Mouse (Mus musculus): Measurements from ENCODE around the gene Prune1. TPM values are rescaled to one million over a fixed set of nuclear protein-coding genes. Genes with fewer than 3 reads are reported as not detected.

Gene Prune1
- total and polyA plus RNA-seq, 3 experiments: 8.4 to 9.1 (median 8.5) TPM

DNA sequence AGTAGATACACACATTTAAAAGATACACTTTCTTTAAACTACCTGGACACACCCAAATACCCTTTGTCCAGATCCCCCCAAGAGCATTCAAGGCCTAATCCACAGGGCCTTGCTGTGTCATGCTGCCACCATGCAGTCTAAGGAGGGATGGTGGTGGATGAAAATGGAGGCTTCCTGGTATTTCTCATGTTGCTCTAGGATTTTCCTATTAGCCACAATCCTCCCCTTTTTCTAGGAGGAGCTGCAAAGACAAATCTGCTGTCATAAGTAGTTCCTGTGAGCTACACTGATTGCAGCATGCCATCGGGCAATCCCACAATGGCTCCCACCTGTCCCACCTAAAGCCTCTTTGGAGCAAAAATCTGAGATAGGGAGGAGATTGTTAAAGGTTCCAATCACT is 54.7 kb downstream of the Prune1 start:
- Histone ChIP-seq H3K36me3 (replicated peaks in 1 of 2; ENCODE audit: control insufficient read depth in 1 of 2, insufficient read depth in 1 of 2, low read length in 1 of 2) (peaks cover 26 to 45% of the 10 kb centered on the region in 2 experiments), H3K27ac (ENCODE audit: insufficient read depth, low read depth) (no peak overlapping the region), H3K9me3 (replicated peaks; ENCODE audit: low read length) (peaks cover 3% of the 10 kb centered on the region), H3K4me3 (replicated peaks in 1 of 3; ENCODE audit: low read depth in 2 of 3, low read length in 2 of 3, poor library complexity in 1 of 3) (peak overlapping the region; percentile 76 to 97 (median 96)), H3K9ac (ENCODE audit: insufficient read depth, low read depth) (peak overlapping the region; percentile 95), H3K27me3 (replicated peaks) (no peaks in the 10 kb centered on the region), H3K79me2 (replicated peaks; ENCODE audit: control insufficient read depth, extremely low read depth, insufficient read depth, poor library complexity, severe bottlenecking) (peaks cover 85% of the 10 kb centered on the region), H3K4me2 (ENCODE audit: insufficient read depth, low read depth, poor library complexity, severe bottlenecking) (peak overlapping the region; percentile 22; the same call in 1 of the 2 replicates), H3K4me1 (ENCODE audit: control insufficient read depth in 1 of 2, insufficient read depth in 2 of 2) (peaks cover 9 to 38% of the 10 kb centered on the region in 2 experiments)
- dilution Hi-C loops (cut with MboI; ENCODE audit: extremely low pct_ligation_motif_present, extremely low pct_unique_long_range_greater_than_20kb, low sequenced_read_pairs): no loop called here
- peak; percentile 27 for DNase-seq (ENCODE audit: extremely low read depth)
- in situ Hi-C loops (cut with MboI; ENCODE audit: low pct_ligation_motif_present, low pct_unique_long_range_greater_than_20kb, low sequenced_read_pairs): no loop called here
- no peak for TF ChIP-seq MYC (IDR thresholded peaks at IDR 0.05; ENCODE audit: low read depth, low read length)
- TF ChIP-seq JUN (IDR thresholded peaks at IDR 0.05; ENCODE audit: insufficient read depth, low read depth, low read length): no peak
- TF ChIP-seq MAFK (IDR thresholded peaks at IDR 0.05; ENCODE audit: insufficient replicate concordance, low read length): 0 out of 2 replicates have a peak, but pooled peaks have one; percentile 17
- no peak for TF ChIP-seq ZNF384 (IDR thresholded peaks at IDR 0.05; ENCODE audit: low read depth, low read length)
- no peak for TF ChIP-seq ZKSCAN1 (IDR thresholded peaks at IDR 0.05; ENCODE audit: borderline replicate concordance, low read depth, low read length)
- TF ChIP-seq USF2 (conservative IDR thresholded peaks at IDR 0.05; ENCODE audit: low read depth, low read length): no peak
- TF ChIP-seq CHD1 (IDR thresholded peaks at IDR 0.05; ENCODE audit: low read depth, low read length): peak; percentile 27; the same call in 1 of the 2 replicates
- no peak; the same call in 1 of the 2 replicates for TF ChIP-seq MAX (IDR thresholded peaks at IDR 0.05; ENCODE audit: low read length)
- TF ChIP-seq UBTF (IDR thresholded peaks at IDR 0.05; ENCODE audit: low read depth, low read length): no peak
- 0 out of 2 replicates have a peak, but pooled peaks have one; percentile 37 for TF ChIP-seq MXI1 (IDR thresholded peaks at IDR 0.05; ENCODE audit: low read depth, low read length)
- TF ChIP-seq MEF2A (IDR thresholded peaks at IDR 0.05; ENCODE audit: borderline replicate concordance, low read depth, low read length): no peak
- no peak for TF ChIP-seq ZC3H11A (IDR thresholded peaks at IDR 0.05; ENCODE audit: low read depth, low read length)
- no peak for TF ChIP-seq POLR2AphosphoS2 (IDR thresholded peaks at IDR 0.05; ENCODE audit: low read depth, low read length)
- no peak for TF ChIP-seq E2F4 (IDR thresholded peaks at IDR 0.05; ENCODE audit: insufficient replicate concordance, low read depth, low read length)
- TF ChIP-seq TCF12 (IDR thresholded peaks at IDR 0.05; ENCODE audit: low read depth, low read length): no peak
- no peak for TF ChIP-seq ETS1 (conservative IDR thresholded peaks at IDR 0.05; ENCODE audit: low read depth, low read length)
- TF ChIP-seq BHLHE40 (IDR thresholded peaks at IDR 0.05; ENCODE audit: low read depth, low read length): no peak
- TF ChIP-seq SIN3A (IDR thresholded peaks at IDR 0.05; ENCODE audit: low read length): peak; percentile 36

DNA sequence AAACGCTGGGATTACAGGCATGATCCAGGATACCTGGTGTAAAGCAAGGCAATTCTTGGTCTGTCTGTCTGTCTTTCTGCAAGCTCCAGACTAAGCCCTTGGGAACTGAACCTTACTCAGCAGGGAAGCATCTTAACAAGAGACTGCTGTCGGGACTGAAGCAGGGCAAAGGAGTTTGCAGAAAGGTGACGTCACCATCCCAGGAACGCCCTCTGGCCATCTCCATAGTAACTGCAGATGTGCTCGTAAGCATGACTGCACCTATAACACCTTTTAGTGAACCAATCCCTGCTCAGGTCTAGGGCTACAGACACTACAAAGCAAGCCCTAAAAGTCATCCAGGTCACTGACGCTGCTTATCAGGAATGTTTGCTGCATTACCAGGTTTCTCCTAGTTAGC is 57.6 kb downstream of the Prune1 start:
- peak; percentile 32 for DNase-seq (ENCODE audit: extremely low read depth)
- Histone ChIP-seq H3K4me2 (ENCODE audit: insufficient read depth, low read depth, poor library complexity, severe bottlenecking) (no peak overlapping the region), H3K4me1 (ENCODE audit: control insufficient read depth in 1 of 2, insufficient read depth in 2 of 2) (peaks cover 0 to 34% of the 10 kb centered on the region in 2 experiments; a peak in 3 of 4 replicates), H3K79me2 (replicated peaks; ENCODE audit: control insufficient read depth, extremely low read depth, insufficient read depth, poor library complexity, severe bottlenecking) (peaks cover 62% of the 10 kb centered on the region), H3K27ac (ENCODE audit: insufficient read depth, low read depth) (no peak overlapping the region), H3K4me3 (replicated peaks in 1 of 3; ENCODE audit: low read depth in 2 of 3, low read length in 2 of 3, poor library complexity in 1 of 3) (no peak overlapping the region), H3K27me3 (replicated peaks) (no peaks in the 10 kb centered on the region), H3K9me3 (replicated peaks; ENCODE audit: low read length) (peaks cover 3% of the 10 kb centered on the region), H3K36me3 (replicated peaks in 1 of 2; ENCODE audit: control insufficient read depth in 1 of 2, insufficient read depth in 1 of 2, low read length in 1 of 2) (peaks cover 40 to 64% of the 10 kb centered on the region in 2 experiments), H3K9ac (ENCODE audit: insufficient read depth, low read depth) (no peak overlapping the region)
- TF ChIP-seq CTCF (conservative IDR thresholded peaks at IDR 0.05 in 1 of 2, IDR thresholded peaks at IDR 0.05 in 1 of 2; ENCODE audit: low read depth in 2 of 2, low read length in 2 of 2): no peak
- no peak for TF ChIP-seq ZC3H11A (IDR thresholded peaks at IDR 0.05; ENCODE audit: low read depth, low read length)
- TF ChIP-seq POLR2A (IDR thresholded peaks at IDR 0.05; ENCODE audit: low read depth, low read length): no peak
- TF ChIP-seq CHD1 (IDR thresholded peaks at IDR 0.05; ENCODE audit: low read depth, low read length): no peak
- TF ChIP-seq MAX (IDR thresholded peaks at IDR 0.05; ENCODE audit: low read length): no peak
- TF ChIP-seq ZNF384 (IDR thresholded peaks at IDR 0.05; ENCODE audit: low read depth, low read length): no peak
- TF ChIP-seq JUN (IDR thresholded peaks at IDR 0.05; ENCODE audit: insufficient read depth, low read depth, low read length): no peak
- TF ChIP-seq JUND (conservative IDR thresholded peaks at IDR 0.05; ENCODE audit: low read depth, low read length): no peak
- TF ChIP-seq USF1 (IDR thresholded peaks at IDR 0.05; ENCODE audit: low read depth, low read length): no peak
- no peak for TF ChIP-seq TBP (conservative IDR thresholded peaks at IDR 0.05; ENCODE audit: low read depth, low read length)
- no peak for TF ChIP-seq RCOR1 (conservative IDR thresholded peaks at IDR 0.05; ENCODE audit: low read depth, low read length)
- TF ChIP-seq MEF2A (IDR thresholded peaks at IDR 0.05; ENCODE audit: borderline replicate concordance, low read depth, low read length): no peak
- TF ChIP-seq POLR2AphosphoS2 (IDR thresholded peaks at IDR 0.05; ENCODE audit: low read depth, low read length): no peak
- TF ChIP-seq ZMIZ1 (IDR thresholded peaks at IDR 0.05; ENCODE audit: low read depth, low read length): no peak
- TF ChIP-seq ZKSCAN1 (IDR thresholded peaks at IDR 0.05; ENCODE audit: borderline replicate concordance, low read depth, low read length): no peak
- no peak for TF ChIP-seq MAFK (IDR thresholded peaks at IDR 0.05; ENCODE audit: insufficient replicate concordance, low read length)
- no peak for TF ChIP-seq EP300 (IDR thresholded peaks at IDR 0.05; ENCODE audit: low read length)
- in situ Hi-C loops (cut with MboI; ENCODE audit: low pct_ligation_motif_present, low pct_unique_long_range_greater_than_20kb, low sequenced_read_pairs) (loop anchor here (5.0 kb wide), 1 partner anchor 33 kb away; no protein-coding TSS in a partner anchor), dilution Hi-C loops (cut with MboI; ENCODE audit: extremely low pct_ligation_motif_present, extremely low pct_unique_long_range_greater_than_20kb, low sequenced_read_pairs) (no loop called here)
